Mouse (Mus musculus) bone marrow macrophage, adult 2 months (primary cell): ENCODE data around the gene Inka2. TPM values are rescaled to one million over a fixed set of nuclear protein-coding genes. Genes with fewer than 3 reads are reported as not detected.

Experiments used
- H3K27ac ChIP-seq: 2 replicates; pipeline ENCODE4 v1.5.1; 2012; ENCODE audit warnings: low read depth, low read length; ENCODE audit not compliant: insufficient read depth
- H3K4me1 ChIP-seq: 2 replicates; pipeline ENCODE4 v1.6.1; 2012; ENCODE audit warnings: low read length; ENCODE audit not compliant: control insufficient read depth, insufficient read depth
- H3K4me3 ChIP-seq: 2 replicates; pipeline ENCODE4 v1.5.1; 2012; ENCODE audit warnings: mild to moderate bottlenecking, low read length, moderate library complexity; ENCODE audit not compliant: insufficient read depth
- CTCF ChIP-seq: IDR thresholded peaks from 2 replicates; pipeline ENCODE4 v1.5.1; 2012; ENCODE audit warnings: low read depth, mild to moderate bottlenecking, low read length, moderate library complexity
- POLR2A ChIP-seq: IDR thresholded peaks from 2 replicates; pipeline ENCODE4 v1.6.1; 2012; ENCODE audit warnings: mild to moderate bottlenecking, low read depth, low read length, borderline replicate concordance
- polyA plus RNA-seq: library from polyadenylated mRNA; stranded (reverse); fragments of >200 nt; gene quantifications from 2 replicates; pipeline ENCODE4 v1.2.4, GENCODE M21; 2012; ENCODE audit not compliant: missing spikeins, insufficient read depth, insufficient read length

The Inka2 gene
- polyA plus RNA-seq, 1 experiment: 0.95 TPM

DNA sequence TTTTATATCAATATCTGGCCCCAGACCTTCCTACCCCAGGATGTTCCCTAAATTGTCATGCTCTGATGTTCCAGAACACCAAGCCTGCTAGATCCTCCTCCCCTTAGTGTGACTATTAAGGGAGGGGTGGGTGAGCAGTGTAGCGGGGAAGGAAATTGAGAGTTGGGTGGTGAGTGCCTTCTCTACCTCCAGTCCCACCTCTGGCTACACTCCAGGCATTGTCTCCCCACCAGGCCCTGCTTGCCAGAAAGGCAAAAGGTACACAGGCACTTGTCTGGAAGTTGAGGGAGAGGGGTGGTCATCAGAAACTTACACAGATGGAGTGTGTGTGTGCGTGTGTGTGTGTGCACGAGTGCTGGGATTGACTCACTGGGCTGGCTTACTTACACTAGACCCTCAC lies 18.1 kb downstream of the Inka2 start:
- Histone ChIP-seq H3K4me1 (peaks cover 12% of the 10 kb centered on the region), H3K4me3 (no peak overlapping the region), H3K27ac (no peak overlapping the region)
- TF ChIP-seq CTCF (no peak), POLR2A (no peak)

DNA sequence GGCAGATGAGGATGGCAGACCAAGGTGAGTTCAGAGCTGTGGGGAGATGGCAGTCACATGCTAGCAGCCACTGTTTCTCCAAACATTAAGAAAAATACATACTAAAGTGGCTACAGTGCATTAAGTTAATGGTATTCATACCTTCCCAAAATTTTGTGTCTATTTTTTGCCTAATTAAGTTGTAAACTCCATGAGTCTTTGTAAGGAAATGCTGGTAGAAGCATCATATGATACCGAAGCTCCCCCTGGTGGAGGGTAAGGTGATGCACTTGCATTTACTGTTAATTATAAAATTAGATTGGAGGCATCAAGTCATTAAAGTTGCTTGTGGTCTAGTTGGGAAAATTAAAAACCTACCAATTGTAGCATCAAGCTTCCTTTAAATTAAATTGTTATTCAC lies 21.6 kb downstream of the Inka2 start:
- TF ChIP-seq POLR2A: no peak
- TF ChIP-seq CTCF: no peak
- Histone ChIP-seq H3K4me3 (no peak overlapping the region), H3K27ac (no peak overlapping the region), H3K4me1 (peaks cover 12% of the 10 kb centered on the region)

DNA sequence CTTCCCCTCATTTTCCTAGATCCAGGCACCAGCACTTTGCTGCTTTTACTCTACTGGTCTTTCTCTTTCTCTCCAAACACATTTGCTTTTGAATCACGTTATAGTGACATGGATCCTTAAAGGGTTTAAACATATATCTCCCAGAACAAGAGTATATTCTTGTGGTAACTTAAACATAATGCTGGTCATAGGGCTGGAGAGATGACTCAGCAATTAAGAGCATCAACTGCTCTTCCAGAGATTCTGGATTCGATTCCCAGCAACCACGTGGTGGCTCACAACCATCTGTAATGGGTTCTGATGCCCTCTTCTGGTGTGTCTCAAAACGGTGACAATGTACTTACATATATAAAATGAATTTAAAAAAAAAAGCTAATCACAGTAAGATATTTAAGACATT lies 28.0 kb downstream of the Inka2 start:
- TF ChIP-seq POLR2A (no peak), CTCF (no peak)
- H3K27ac ChIP-seq: no peak overlapping the region
- H3K4me1 ChIP-seq: no peaks in the 10 kb centered on the region
- H3K4me3 ChIP-seq: no peak overlapping the region

DNA sequence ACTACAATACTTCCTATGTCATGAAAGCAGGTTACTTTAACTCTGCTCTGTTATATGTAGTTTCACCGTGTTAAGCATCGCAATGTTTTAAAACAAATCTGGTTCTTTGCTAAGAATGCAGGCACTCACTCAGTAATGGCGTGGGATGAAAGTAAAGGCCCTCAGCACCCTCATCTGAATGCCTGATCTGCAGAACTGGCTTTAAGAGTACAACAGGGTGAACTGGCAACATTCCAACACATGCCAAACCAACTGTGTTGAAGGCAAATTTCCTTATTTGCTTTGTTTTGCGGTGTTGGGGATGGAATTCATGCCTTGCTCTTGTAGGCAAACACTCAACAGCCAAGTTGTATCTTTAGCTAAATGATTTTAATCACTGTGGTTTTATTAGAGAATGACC lies 29.1 kb downstream of the Inka2 start:
- Histone ChIP-seq H3K27ac (no peak overlapping the region), H3K4me3 (no peak overlapping the region), H3K4me1 (no peaks in the 10 kb centered on the region)
- TF ChIP-seq CTCF (no peak), POLR2A (no peak)

DNA sequence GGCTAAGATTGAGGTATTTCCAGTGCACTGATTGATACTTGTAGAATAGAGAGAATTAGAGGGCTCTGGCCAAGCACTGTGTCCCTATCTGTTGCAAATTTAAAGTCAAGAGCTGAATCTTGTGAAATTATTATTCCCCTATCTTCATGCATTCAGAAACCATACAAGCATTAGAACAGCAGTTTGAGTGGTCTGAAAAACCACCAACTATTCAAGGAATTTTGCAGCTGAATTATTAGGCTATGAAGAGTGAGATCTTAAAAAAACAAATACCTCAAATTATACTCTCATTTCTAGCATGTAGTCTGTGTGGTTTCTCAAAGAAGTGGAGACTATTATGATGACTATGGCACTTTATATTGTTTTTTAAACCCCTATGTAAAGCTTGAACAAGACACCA lies 30.9 kb downstream of the Inka2 start:
- Histone ChIP-seq H3K27ac (no peak overlapping the region), H3K4me1 (no peaks in the 10 kb centered on the region), H3K4me3 (no peak overlapping the region)
- TF ChIP-seq CTCF (no peak), POLR2A (no peak)

DNA sequence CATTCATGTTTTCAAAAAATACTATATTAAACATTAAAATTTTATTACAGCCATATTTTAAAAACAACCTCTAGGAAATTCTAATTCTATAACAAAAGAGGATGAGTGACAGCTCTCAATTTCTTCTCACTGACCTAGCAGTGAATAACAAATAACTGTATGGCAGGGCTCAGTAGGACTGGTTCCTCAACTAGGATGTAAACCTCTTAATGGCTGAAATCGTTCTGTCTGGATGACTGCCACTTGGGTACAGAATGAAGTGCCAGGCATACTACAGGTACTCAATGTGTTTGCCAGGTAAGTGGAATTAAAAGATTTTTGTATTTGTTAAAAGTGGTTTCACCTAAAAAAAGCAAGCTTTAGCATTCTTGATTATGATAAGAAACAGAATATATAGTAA lies 31.7 kb downstream of the Inka2 start:
- TF ChIP-seq CTCF (no peak), POLR2A (no peak)
- no peak overlapping the region for H3K4me3 ChIP-seq
- H3K27ac ChIP-seq: no peak overlapping the region
- no peaks in the 10 kb centered on the region for H3K4me1 ChIP-seq

DNA sequence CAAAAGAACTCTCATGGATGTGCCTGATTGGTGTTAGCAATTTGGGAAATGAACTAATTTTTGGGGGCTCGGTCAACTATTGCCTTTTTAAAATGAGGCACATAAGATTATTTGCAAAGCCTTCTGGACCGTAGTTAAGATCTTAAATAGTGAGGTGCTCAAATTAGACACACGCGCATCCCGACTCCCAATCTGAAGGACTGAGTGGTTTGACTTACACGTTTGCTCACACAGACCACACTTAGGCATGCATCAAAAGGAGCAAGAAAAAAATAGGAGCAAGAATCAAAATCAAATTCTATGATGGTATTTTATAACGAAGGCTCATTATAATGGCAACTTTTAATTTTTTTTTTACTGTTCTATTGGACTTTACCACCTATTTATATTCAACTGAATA lies 32.7 kb downstream of the Inka2 start:
- no peaks in the 10 kb centered on the region for H3K4me1 ChIP-seq
- no peak overlapping the region for H3K27ac ChIP-seq
- no peak for TF ChIP-seq CTCF
- no peak for TF ChIP-seq POLR2A
- H3K4me3 ChIP-seq: no peak overlapping the region

DNA sequence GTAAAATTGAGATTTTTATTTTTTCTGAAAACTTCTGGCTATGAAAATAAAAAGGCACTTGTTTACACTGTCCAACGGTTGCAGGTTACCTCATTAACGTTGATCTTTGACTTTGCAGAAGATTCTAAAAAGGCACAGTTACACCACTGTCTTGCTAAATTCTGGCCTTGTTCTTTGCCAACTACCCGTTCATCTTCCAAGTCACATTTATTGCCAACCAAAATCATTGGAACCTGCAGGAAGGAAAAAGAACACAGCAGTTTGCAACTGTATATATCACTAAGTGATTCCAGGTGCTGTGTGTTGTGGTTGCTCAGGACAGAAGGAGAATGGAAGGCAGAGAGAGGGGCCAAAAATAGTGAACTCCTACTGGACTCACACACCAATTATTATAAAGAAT lies 33.3 kb downstream of the Inka2 start:
- TF ChIP-seq POLR2A (no peak), CTCF (no peak)
- Histone ChIP-seq H3K27ac (no peak overlapping the region), H3K4me1 (no peaks in the 10 kb centered on the region), H3K4me3 (no peak overlapping the region)

DNA sequence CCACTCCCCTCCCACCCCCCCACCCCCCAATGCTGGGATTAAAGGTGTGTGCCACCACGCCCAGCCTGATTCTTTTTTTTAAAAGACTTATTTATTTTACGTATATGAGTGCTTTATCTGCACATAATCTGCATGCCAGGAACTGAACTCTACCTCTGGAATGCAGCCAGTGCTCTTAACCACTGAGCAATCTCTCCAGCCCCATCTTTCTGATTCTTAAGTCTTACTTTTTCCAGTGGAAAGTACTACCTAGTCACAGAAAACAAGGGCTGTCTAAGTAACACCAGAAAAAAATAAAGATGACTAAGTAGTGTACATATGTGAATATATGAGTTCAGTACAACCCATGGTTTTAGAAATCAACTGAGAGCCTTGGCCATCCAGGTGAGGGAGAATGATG lies 42.1 kb downstream of the Inka2 start:
- TF ChIP-seq POLR2A: no peak
- TF ChIP-seq CTCF: no peak
- H3K27ac ChIP-seq: no peak overlapping the region
- H3K4me1 ChIP-seq: 0 out of 2 replicates have a peak, but pooled peaks cover 2% of the 10 kb centered on the region
- H3K4me3 ChIP-seq: no peak overlapping the region

DNA sequence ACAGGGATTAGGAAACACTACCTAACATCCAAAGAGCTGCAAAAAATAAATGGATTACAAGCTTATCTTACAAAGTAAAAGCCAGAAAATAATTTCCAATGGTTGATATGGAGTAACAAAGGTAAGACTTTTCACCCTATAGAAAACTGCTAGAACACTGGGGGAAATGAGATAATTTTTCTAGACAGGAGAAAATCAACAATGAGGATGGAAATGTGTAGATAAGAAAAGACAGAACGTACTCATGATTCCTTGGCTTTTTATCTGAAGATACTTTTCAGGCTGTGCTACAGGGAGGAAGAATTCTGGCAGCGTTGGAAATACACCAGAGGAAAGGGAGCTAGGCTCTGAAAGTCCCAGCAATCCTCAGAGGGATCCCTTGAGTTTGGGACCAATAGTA lies 46.4 kb downstream of the Inka2 start:
- TF ChIP-seq CTCF (no peak), POLR2A (no peak)
- Histone ChIP-seq H3K27ac (no peak overlapping the region), H3K4me3 (no peak overlapping the region), H3K4me1 (0 out of 2 replicates have a peak, but pooled peaks cover 2% of the 10 kb centered on the region)

DNA sequence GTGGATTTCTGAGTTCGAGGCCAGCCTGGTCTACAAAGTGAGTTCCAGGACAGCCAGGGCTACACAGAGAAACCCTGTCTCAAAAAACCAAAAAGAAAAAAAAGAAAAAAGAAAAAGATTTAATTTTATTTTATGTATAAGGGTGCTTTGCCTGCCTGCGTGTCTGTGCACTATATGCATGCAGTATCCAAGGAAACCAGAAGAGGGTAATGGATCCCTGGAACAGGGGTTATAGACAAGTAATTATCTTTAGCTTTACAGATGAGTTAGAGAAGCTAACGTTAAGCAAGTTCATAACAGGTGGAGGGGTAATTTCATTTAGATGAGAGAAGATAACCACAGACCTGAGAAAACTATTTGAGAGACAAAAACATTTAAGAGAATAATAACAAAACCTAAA lies 49.8 kb downstream of the Inka2 start:
- TF ChIP-seq POLR2A: no peak
- no peak for TF ChIP-seq CTCF
- H3K4me1 ChIP-seq: peaks cover 12% of the 10 kb centered on the region
- no peak overlapping the region for H3K27ac ChIP-seq
- H3K4me3 ChIP-seq: no peak overlapping the region
